In genomic region chr2:90070065-90070464, GRCm38 (mm10) we compare ENCODE assay signal across 34 mouse cellular contexts. TPM values are rescaled to one million over a fixed set of nuclear protein-coding genes. Genes with fewer than 3 reads are reported as not detected.
"Had no signal": no experiment of that assay in that cellular context is flagged by ENCODE, and none has a peak within 500 bp of the region (broad histone marks: within the 10 kb centered on the region; RNA-seq: fewer than 3 reads in every experiment).

No protein-coding gene starts in this region.

- DNase-seq: gastrocnemius, postnatal 14 days; gastrocnemius, postnatal 36 days; heart, adult 11 months; heart, adult 2 months; heart, postnatal 14 days; heart, postnatal 36 days; kidney, adult 11 months; kidney, adult 2 months; kidney, adult 9 months; kidney, postnatal 14 days; kidney, postnatal 36 days; layer of hippocampus, adult 9-11 months; layer of hippocampus, postnatal 36 days; left cerebral cortex, postnatal 4 days had no signal

RNA-seq across cellular contexts. Expression of gene Olfr140, which starts 6.7 kb away (rescaled TPM):
- polyA plus RNA-seq: gonadal fat pad, adult 2 months; heart, adult 2 months; heart, embryonic 11.5 days; heart, embryonic 13.5 days; heart, embryonic 15.5 days; heart, postnatal 0 days; hindbrain, embryonic 11.5 days; hindbrain, embryonic 13.5 days; hindbrain, embryonic 15.5 days; hindbrain, postnatal 0 days; intestine, embryonic 14.5 days; intestine, embryonic 16.5 days; kidney, adult 2 months; kidney, embryonic 15.5 days; kidney, postnatal 0 days; large intestine, adult 2 months; limb, embryonic 11.5 days; limb, embryonic 13.5 days; limb, embryonic 15.5 days; liver, adult 2 months; liver, embryonic 12.5 days; liver, embryonic 14.5 days had no signal

RNA-seq across cellular contexts. Expression of gene Olfr1265, which starts 34.9 kb away (rescaled TPM):
- polyA plus RNA-seq: gonadal fat pad, adult 2 months; heart, adult 2 months; heart, embryonic 11.5 days; heart, embryonic 13.5 days; heart, embryonic 15.5 days; heart, postnatal 0 days; hindbrain, embryonic 11.5 days; hindbrain, embryonic 13.5 days; hindbrain, embryonic 15.5 days; hindbrain, postnatal 0 days; intestine, embryonic 14.5 days; intestine, embryonic 16.5 days; kidney, adult 2 months; kidney, embryonic 15.5 days; kidney, postnatal 0 days; large intestine, adult 2 months; limb, embryonic 11.5 days; limb, embryonic 13.5 days; limb, embryonic 15.5 days; liver, adult 2 months; liver, embryonic 12.5 days; liver, embryonic 14.5 days had no signal

RNA-seq across cellular contexts. Expression of gene Olfr1264, which starts 44.7 kb away (rescaled TPM):
- polyA plus RNA-seq: gonadal fat pad, adult 2 months; heart, adult 2 months; heart, embryonic 11.5 days; heart, embryonic 13.5 days; heart, embryonic 15.5 days; heart, postnatal 0 days; hindbrain, embryonic 11.5 days; hindbrain, embryonic 13.5 days; hindbrain, embryonic 15.5 days; hindbrain, postnatal 0 days; intestine, embryonic 14.5 days; intestine, embryonic 16.5 days; kidney, adult 2 months; kidney, embryonic 15.5 days; kidney, postnatal 0 days; large intestine, adult 2 months; limb, embryonic 11.5 days; limb, embryonic 13.5 days; limb, embryonic 15.5 days; liver, adult 2 months; liver, embryonic 12.5 days; liver, embryonic 14.5 days had no signal

RNA-seq across cellular contexts. Expression of gene Olfr1269, which starts 51.1 kb away (rescaled TPM):
- polyA plus RNA-seq: gonadal fat pad, adult 2 months; heart, adult 2 months; heart, embryonic 11.5 days; heart, embryonic 13.5 days; heart, embryonic 15.5 days; heart, postnatal 0 days; hindbrain, embryonic 11.5 days; hindbrain, embryonic 13.5 days; hindbrain, embryonic 15.5 days; hindbrain, postnatal 0 days; intestine, embryonic 14.5 days; intestine, embryonic 16.5 days; kidney, adult 2 months; kidney, embryonic 15.5 days; kidney, postnatal 0 days; large intestine, adult 2 months; limb, embryonic 11.5 days; limb, embryonic 13.5 days; limb, embryonic 15.5 days; liver, adult 2 months; liver, embryonic 12.5 days; liver, embryonic 14.5 days had no signal

RNA-seq across cellular contexts. Expression of gene Olfr1263, which starts 58.1 kb away (rescaled TPM):
- polyA plus RNA-seq: gonadal fat pad, adult 2 months; heart, adult 2 months; heart, embryonic 11.5 days; heart, embryonic 13.5 days; heart, embryonic 15.5 days; heart, postnatal 0 days; hindbrain, embryonic 11.5 days; hindbrain, embryonic 13.5 days; hindbrain, embryonic 15.5 days; hindbrain, postnatal 0 days; intestine, embryonic 14.5 days; intestine, embryonic 16.5 days; kidney, adult 2 months; kidney, embryonic 15.5 days; kidney, postnatal 0 days; large intestine, adult 2 months; limb, embryonic 11.5 days; limb, embryonic 13.5 days; limb, embryonic 15.5 days; liver, adult 2 months; liver, embryonic 12.5 days; liver, embryonic 14.5 days had no signal
